Mouse (Mus musculus): ENCODE data around the gene Aox3.
A peak's percentile ranks its signal among the peaks of the same experiment; 100 is the strongest.

The Aox3 gene

DNA sequence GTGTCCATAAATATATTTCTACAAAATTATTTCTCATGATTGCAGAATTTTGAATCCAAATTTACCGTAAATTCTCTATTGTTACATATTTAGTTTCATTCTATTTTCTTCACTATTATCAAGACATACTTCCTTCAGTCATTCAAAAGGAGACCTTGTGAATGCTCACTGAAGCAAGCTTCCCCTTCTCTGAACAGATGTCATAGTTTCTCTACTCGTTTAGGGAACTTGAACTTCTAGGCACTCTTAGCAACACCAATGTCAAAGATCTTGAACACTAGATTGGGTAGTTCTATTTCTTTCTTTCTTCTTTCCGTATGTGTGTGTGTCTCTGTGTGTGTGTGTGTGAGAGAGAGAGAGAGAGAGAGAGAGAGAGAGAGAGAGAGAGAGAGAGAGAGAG, 131.6 kb downstream of the Aox3 start:
- peak; percentile 67 for DNase-seq (ENCODE audit: low read depth, low spot score)
- no peaks in the 10 kb centered on the region for H3K27me3 ChIP-seq (ENCODE audit: control insufficient read depth, insufficient read depth, low read length, poor library complexity, severe bottlenecking)
- H3K36me3 ChIP-seq (ENCODE audit: control insufficient read depth, insufficient read depth, low read length, poor library complexity, severe bottlenecking) = no peaks in the 10 kb centered on the region

DNA sequence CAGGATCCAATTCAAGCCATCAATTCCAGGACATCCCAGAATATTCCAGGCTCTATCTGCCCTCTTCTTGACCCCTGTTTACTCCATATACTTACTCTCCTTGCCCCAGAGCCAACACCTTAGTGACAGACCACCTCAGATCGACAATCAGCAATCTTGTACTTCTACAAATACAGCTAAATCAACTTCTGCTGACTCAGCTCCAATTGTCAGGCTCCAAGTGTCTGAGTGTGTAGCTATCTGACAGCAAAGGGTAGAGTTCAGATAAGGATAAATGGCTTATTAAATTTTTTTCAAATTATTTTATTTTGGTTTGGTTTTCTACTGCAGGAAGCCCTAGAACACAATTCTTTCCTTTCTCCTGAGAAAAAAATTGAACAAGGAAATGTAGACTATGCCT, 135.6 kb downstream of the Aox3 start:
- Histone ChIP-seq H3K27me3 (ENCODE audit: control insufficient read depth, insufficient read depth, low read length, poor library complexity, severe bottlenecking) (no peaks in the 10 kb centered on the region), H3K36me3 (ENCODE audit: control insufficient read depth, insufficient read depth, low read length, poor library complexity, severe bottlenecking) (no peaks in the 10 kb centered on the region)
- DNase-seq (ENCODE audit: low read depth, low spot score) = no peak
